ENCODE assay signal across 9 mouse cellular contexts in genomic region chr16:49289200-49290079, GRCm38 (mm10).
DNase-seq lines count a peak whose midpoint lies in the region; ATAC-seq and TF ChIP-seq lines count a peak whose summit lies in the region.
"Had no signal": no experiment of that assay in that cellular context is flagged by ENCODE, and none has a peak within 500 bp of the region (broad histone marks: within the 10 kb centered on the region; RNA-seq: fewer than 3 reads in every experiment).

No protein-coding gene starts in this region.

- H3K79me2 ChIP-seq in myocyte (ENCODE audit: control insufficient read depth, insufficient read depth): no peaks in the 10 kb centered on the region

- no peak for ATAC-seq in granulocyte monocyte progenitor cell, adult 5-6 weeks (replicated peaks; ENCODE audit: poor library complexity, severe bottlenecking)
- ATAC-seq in erythroid progenitor cell, adult 5-6 weeks (replicated peaks; ENCODE audit: low FRiP score, poor library complexity, severe bottlenecking): no peak

- peak overlapping the region; percentile 57 for H3K4me2 ChIP-seq in myocyte (ENCODE audit: low read depth)

- peak; percentile 7 for DNase-seq in kidney, adult 11 months
- no peak for DNase-seq in kidney, adult 8-10 months
- peak; percentile 93 for DNase-seq in brain, adult 2 months (ENCODE audit: low read depth, low spot score)
- peak; percentile 60 for DNase-seq in gastrocnemius, adult 18-20 months (ENCODE audit: low spot score)
- DNase-seq in layer of hippocampus, adult 8-10 months (ENCODE audit: low spot score in 2 of 2): peak; percentile 41 to 65

- no peaks in the 10 kb centered on the region for H3K36me3 ChIP-seq in myocyte (ENCODE audit: control insufficient read depth, insufficient read depth)
- H3K36me3 ChIP-seq: G1E had no signal

- no peak overlapping the region for H3ac ChIP-seq in myocyte (ENCODE audit: control insufficient read depth, insufficient read length)

- H3K27me3 ChIP-seq in myocyte (ENCODE audit: control insufficient read depth, insufficient read depth, insufficient read length): no peaks in the 10 kb centered on the region

- TF ChIP-seq POLR2A in myocyte (IDR thresholded peaks at IDR 0.05; ENCODE audit: insufficient read length, low read depth): no peak

- no peak overlapping the region for H3K4me3 ChIP-seq in myocyte

TF ChIP-seq in myocyte, 11 proteins besides CTCF, POLR2A, EP300 and RAD21:
- TF ChIP-seq CEBPB (IDR thresholded peaks at IDR 0.05; ENCODE audit: insufficient read depth, poor library complexity, severe bottlenecking) (peak; percentile 56; the same call in 1 of the 2 replicates), E2F4 (IDR thresholded peaks at IDR 0.05; ENCODE audit: insufficient read depth) (no peak)

Comparison
In these comparisons a context has a peak if more than half of its experiments do, and no peak if none do; other contexts are left out.
1. DNase-seq: peak in kidney, adult 11 months (single experiment), brain, adult 2 months (single experiment), gastrocnemius, adult 18-20 months (single experiment) and layer of hippocampus, adult 8-10 months (2 of 2); none in kidney, adult 8-10 months (0 of 2).